Mouse (Mus musculus) CH12.LX (cell line): Measurements from ENCODE around the gene Qk. TPM values are rescaled to one million over a fixed set of nuclear protein-coding genes. Genes with fewer than 3 reads are reported as not detected.

ENCODE experiments used
- DNase-seq: peaks from one replicate; pipeline ENCODE4 v3.0.0-alpha.2; 2013; ENCODE audit errors: extremely low read depth
- H3K27ac ChIP-seq: 2 replicates; pipeline ENCODE4 v1.5.1; 2012; ENCODE audit warnings: low read depth, mild to moderate bottlenecking, control low read depth, moderate library complexity; ENCODE audit not compliant: insufficient read depth
- H3K27me3 ChIP-seq: replicated peaks from 2 replicates; pipeline ENCODE3; 2012; ENCODE audit warnings: inconsistent platforms
- H3K36me3 ChIP-seq, 2 experiments: replicated peaks in 1 of 2; 2 replicates each; pipeline versions ENCODE3 to v1.6.1; 2012; ENCODE audit warnings: inconsistent platforms in 1 of 2, low read length in 1 of 2, mild to moderate bottlenecking in 1 of 2, mixed read lengths in 1 of 2, moderate library complexity in 1 of 2; ENCODE audit not compliant: control insufficient read depth in 1 of 2, insufficient read depth in 1 of 2
- H3K4me1 ChIP-seq, 2 experiments: 2 replicates each; pipeline ENCODE4 v1.6.1; 2012; ENCODE audit warnings: inconsistent platforms in 1 of 2, moderate library complexity in 1 of 2; ENCODE audit not compliant: insufficient read depth in 2 of 2, control insufficient read depth in 1 of 2
- H3K4me2 ChIP-seq: 2 replicates; pipeline ENCODE4 v1.6.1; 2012; ENCODE audit warnings: low read depth, mild to moderate bottlenecking, control low read depth; ENCODE audit not compliant: poor library complexity, insufficient read depth, severe bottlenecking
- H3K4me3 ChIP-seq, 3 experiments: fragments of 150-350 bp in 1 of 3; sonication (generic) in 1 of 3; replicated peaks in 1 of 3; 2 replicates each; pipeline versions ENCODE3 to v1.5.1; 2011 to 2012; ENCODE audit warnings: low read depth in 2 of 3, low read length in 2 of 3, mild to moderate bottlenecking in 2 of 3, moderate library complexity in 2 of 3, control low read depth in 1 of 3, improper control_type of control experiment in 1 of 3, inconsistent platforms in 1 of 3, mixed read lengths in 1 of 3; ENCODE audit not compliant: poor library complexity in 1 of 3
- H3K79me2 ChIP-seq: replicated peaks from 2 replicates; pipeline ENCODE4 v1.6.1; 2012; ENCODE audit warnings: mild to moderate bottlenecking, moderate library complexity; ENCODE audit not compliant: control insufficient read depth, poor library complexity, insufficient read depth, severe bottlenecking; ENCODE audit errors: extremely low read depth
- H3K9ac ChIP-seq: 2 replicates; pipeline ENCODE4 v1.6.1; 2012; ENCODE audit warnings: low read depth, mild to moderate bottlenecking, control low read depth, moderate library complexity; ENCODE audit not compliant: insufficient read depth
- H3K9me3 ChIP-seq: replicated peaks from 2 replicates; pipeline ENCODE3; 2012; ENCODE audit warnings: low read length, inconsistent platforms, mixed read lengths
- BHLHE40 ChIP-seq: IDR thresholded peaks from 2 replicates; pipeline ENCODE4 v1.6.1; 2011; ENCODE audit warnings: mild to moderate bottlenecking, low read depth, low read length, improper control_type of control experiment
- CHD1 ChIP-seq: IDR thresholded peaks from 2 replicates; pipeline ENCODE4 v1.6.1; 2012; ENCODE audit warnings: low read depth, low read length, improper control_type of control experiment, inconsistent platforms
- CTCF ChIP-seq, 2 experiments: IDR thresholded peaks in 1 of 2; conservative IDR thresholded peaks in 1 of 2; 2 replicates each; pipeline ENCODE4 v1.5.1; 2011 to 2012; ENCODE audit warnings: low read depth in 2 of 2, low read length in 2 of 2, improper control_type of control experiment in 1 of 2, inconsistent platforms in 1 of 2, mild to moderate bottlenecking in 1 of 2, moderate library complexity in 1 of 2
- ELF1 ChIP-seq: IDR thresholded peaks from 2 replicates; pipeline ENCODE4 v1.6.1; 2014; ENCODE audit warnings: low read depth, mild to moderate bottlenecking, inconsistent platforms, low read length, improper control_type of control experiment
- JUN ChIP-seq: IDR thresholded peaks from 2 replicates; pipeline ENCODE4 v1.6.1; 2011; ENCODE audit warnings: low read depth, mild to moderate bottlenecking, low read length, improper control_type of control experiment, moderate library complexity; ENCODE audit not compliant: insufficient read depth
- MAFK ChIP-seq: IDR thresholded peaks from 2 replicates; pipeline ENCODE4 v1.6.1; 2011; ENCODE audit warnings: low read length, improper control_type of control experiment; ENCODE audit not compliant: insufficient replicate concordance
- MAZ ChIP-seq: IDR thresholded peaks from 2 replicates; pipeline ENCODE4 v1.6.1; 2012; ENCODE audit warnings: low read depth, mild to moderate bottlenecking, inconsistent platforms, low read length, improper control_type of control experiment, moderate library complexity
- MEF2A ChIP-seq: IDR thresholded peaks from 2 replicates; pipeline ENCODE4 v1.6.1; 2014; ENCODE audit warnings: low read depth, mild to moderate bottlenecking, inconsistent platforms, low read length, improper control_type of control experiment, borderline replicate concordance
- MXI1 ChIP-seq: IDR thresholded peaks from 2 replicates; pipeline ENCODE4 v1.6.1; 2011; ENCODE audit warnings: mild to moderate bottlenecking, low read depth, low read length, improper control_type of control experiment
- NELFE ChIP-seq: IDR thresholded peaks from 2 replicates; pipeline ENCODE4 v1.6.1; 2011; ENCODE audit warnings: low read depth, low read length, improper control_type of control experiment
- PAX5 ChIP-seq: IDR thresholded peaks from 2 replicates; pipeline ENCODE4 v1.6.1; 2012; ENCODE audit warnings: low read length, inconsistent platforms, mixed read lengths
- RAD21 ChIP-seq: IDR thresholded peaks from 2 replicates; pipeline ENCODE4 v1.6.1; 2011; ENCODE audit warnings: low read depth, mild to moderate bottlenecking, low read length, improper control_type of control experiment, moderate library complexity
- RCOR1 ChIP-seq: conservative IDR thresholded peaks from 2 replicates; pipeline ENCODE4 v1.6.1; 2012; ENCODE audit warnings: low read depth, mild to moderate bottlenecking, inconsistent platforms, low read length, improper control_type of control experiment
- TBP ChIP-seq: conservative IDR thresholded peaks from 2 replicates; pipeline ENCODE4 v1.6.1; 2011; ENCODE audit warnings: low read depth, low read length, improper control_type of control experiment
- TCF12 ChIP-seq: IDR thresholded peaks from 2 replicates; pipeline ENCODE4 v1.6.1; 2014; ENCODE audit warnings: low read depth, mild to moderate bottlenecking, inconsistent platforms, low read length, improper control_type of control experiment
- UBTF ChIP-seq: IDR thresholded peaks from 2 replicates; pipeline ENCODE4 v1.6.1; 2012; ENCODE audit warnings: low read depth, mild to moderate bottlenecking, inconsistent platforms, low read length, improper control_type of control experiment, moderate library complexity
- USF1 ChIP-seq: IDR thresholded peaks from 2 replicates; pipeline ENCODE4 v1.6.1; 2014; ENCODE audit warnings: low read depth, mild to moderate bottlenecking, inconsistent platforms, low read length, improper control_type of control experiment
- USF2 ChIP-seq: conservative IDR thresholded peaks from 2 replicates; pipeline ENCODE4 v1.6.1; 2011; ENCODE audit warnings: low read depth, low read length, improper control_type of control experiment
- ZKSCAN1 ChIP-seq: IDR thresholded peaks from 2 replicates; pipeline ENCODE4 v1.6.1; 2012; ENCODE audit warnings: low read depth, inconsistent platforms, low read length, improper control_type of control experiment, borderline replicate concordance
- ZNF384 ChIP-seq: IDR thresholded peaks from 2 replicates; pipeline ENCODE4 v1.6.1; 2012; ENCODE audit warnings: low read depth, low read length, improper control_type of control experiment, inconsistent platforms
- dilution Hi-C: fragments of 300-500 bp; cut with MboI; formaldehyde crosslinking; loops from 2 replicates; pipeline ENCODE4 v1.14.3; 2020; ENCODE audit warnings: low sequenced_read_pairs; ENCODE audit not compliant: extremely low pct_unique_long_range_greater_than_20kb, extremely low pct_ligation_motif_present
- in situ Hi-C: fragments of 300-500 bp; cut with MboI; formaldehyde crosslinking; loops from 3 replicates; pipeline ENCODE4 v1.14.3; 2019; ENCODE audit warnings: low sequenced_read_pairs, low pct_ligation_motif_present, low pct_unique_long_range_greater_than_20kb, mixed read lengths
- polyA plus RNA-seq: library from polyadenylated mRNA; unstranded; fragments of >175 nt; gene quantifications from 2 replicates; pipeline ENCODE4 v1.2.1, GENCODE M21; 2012; ENCODE audit warnings: low read depth; ENCODE audit not compliant: insufficient read length
- total RNA-seq, 2 experiments: library from RNA; depleted of rRNA; stranded (reverse); fragments of 300-350 nt in 1 of 2; fragments of >200 nt in 1 of 2; gene quantifications; 2 replicates each; pipeline ENCODE4 v1.2.3; 2012 to 2014

Qk gene
- total and polyA plus RNA-seq, 3 experiments, result 22.2 to 51.4 (median 29.3) TPM

DNA sequence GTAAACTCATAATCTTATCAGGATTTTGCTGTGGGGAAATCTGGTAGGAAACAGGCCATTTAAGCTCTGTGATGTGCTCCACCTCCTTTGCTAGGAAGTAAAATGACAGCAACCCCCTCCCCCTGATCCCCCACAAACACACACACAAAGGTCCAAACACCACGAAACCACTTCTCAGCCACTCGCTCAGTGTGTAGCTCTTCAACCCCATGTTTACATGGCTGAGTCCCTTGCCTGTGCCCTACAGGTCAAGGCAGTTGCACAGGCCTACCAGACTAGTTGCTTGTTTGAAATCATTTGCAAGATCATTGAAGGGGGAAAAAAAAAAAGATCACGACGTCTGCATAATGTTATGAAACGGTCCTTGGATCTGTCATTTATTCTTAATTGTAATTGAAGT lies 9.8 kb upstream of the Qk start:
- Histone ChIP-seq H3K4me3 (no peak overlapping the region), H3K9me3 (no peaks in the 10 kb centered on the region), H3K27ac (no peak overlapping the region), H3K4me1 (peaks cover 11 to 22% of the 10 kb centered on the region in 2 experiments), H3K27me3 (no peaks in the 10 kb centered on the region), H3K9ac (no peak overlapping the region), H3K36me3 (peaks cover 0 to 5% of the 10 kb centered on the region in 2 experiments), H3K4me2 (no peak overlapping the region), H3K79me2 (no peaks in the 10 kb centered on the region)
- TF ChIP-seq MXI1, result no peak
- no peak for TF ChIP-seq BHLHE40
- TF ChIP-seq PAX5, result no peak
- TF ChIP-seq UBTF, result no peak
- no peak for TF ChIP-seq TBP
- TF ChIP-seq MAZ, result no peak
- TF ChIP-seq USF1, result no peak
- TF ChIP-seq RCOR1, result no peak
- no peak for TF ChIP-seq NELFE
- TF ChIP-seq ZNF384, result no peak
- TF ChIP-seq MEF2A, result no peak
- TF ChIP-seq JUN, result no peak
- TF ChIP-seq TCF12, result no peak
- TF ChIP-seq USF2, result no peak
- TF ChIP-seq RAD21, result no peak
- dilution Hi-C loops (no loop called here), in situ Hi-C loops (no loop called here)
- no peak for DNase-seq

DNA sequence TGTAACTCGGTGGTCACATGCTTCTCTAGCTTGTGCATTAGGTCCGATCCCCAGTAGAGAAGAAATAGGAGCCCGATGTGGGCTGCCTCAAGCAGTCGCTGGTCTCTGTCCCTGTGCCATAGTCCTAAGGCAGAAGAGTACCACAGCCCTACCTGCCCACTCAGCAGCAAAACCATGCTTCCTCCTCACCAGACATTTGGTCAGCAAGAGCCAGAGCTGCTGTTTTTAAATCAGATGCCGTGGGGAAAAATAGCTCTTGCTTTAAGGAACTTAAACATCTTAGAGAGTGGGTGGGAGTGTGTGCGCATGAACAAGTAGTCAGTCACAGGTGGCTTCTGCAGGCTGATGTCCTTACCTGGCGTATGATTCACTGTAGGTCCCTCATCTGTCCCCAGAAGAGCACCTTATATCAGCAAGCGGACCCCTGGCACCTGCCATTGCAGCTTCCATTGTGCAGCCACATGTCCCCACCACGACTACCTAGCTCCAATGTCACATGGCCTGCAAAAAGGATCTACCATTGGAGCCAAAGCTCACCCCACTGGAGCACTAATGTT lies 9.0 kb upstream of the Qk start:
- no peaks in the 10 kb centered on the region for H3K27me3 ChIP-seq
- H3K4me2 ChIP-seq, result no peak overlapping the region
- peaks cover 0 to 5% of the 10 kb centered on the region in 2 experiments for H3K36me3 ChIP-seq
- no peak overlapping the region for H3K4me3 ChIP-seq
- no peak overlapping the region for H3K27ac ChIP-seq
- no peaks in the 10 kb centered on the region for H3K79me2 ChIP-seq
- in situ Hi-C loops (no loop called here), dilution Hi-C loops (no loop called here)
- no peak overlapping the region for H3K9ac ChIP-seq
- H3K4me1 ChIP-seq, result peaks cover 11 to 22% of the 10 kb centered on the region in 2 experiments
- TF ChIP-seq ZKSCAN1, result no peak
- no peak for TF ChIP-seq UBTF
- TF ChIP-seq MXI1, result no peak
- TF ChIP-seq RAD21, result no peak
- TF ChIP-seq CHD1, result no peak
- TF ChIP-seq ELF1, result no peak
- no peak for TF ChIP-seq MAFK
- no peak for TF ChIP-seq MEF2A
- TF ChIP-seq CTCF (conservative IDR thresholded peaks at IDR 0.05 in 1 of 2, IDR thresholded peaks at IDR 0.05 in 1 of 2; ENCODE audit: low read depth in 2 of 2, low read length in 2 of 2), result no peak
- no peak for TF ChIP-seq TBP
- TF ChIP-seq, all 38 proteins: peak for 0
- no peak for DNase-seq
- H3K9me3 ChIP-seq, result no peaks in the 10 kb centered on the region
